Mouse (Mus musculus) layer of hippocampus, adult 9-10 months (tissue): Measurements from ENCODE around the gene Ap1s2.

Experiments
- DNase-seq: peaks from one replicate; pipeline ENCODE4 v3.0.0; 2022; ENCODE audit warnings: low spot score

Gene Ap1s2

GRCm38 (mm10) chrX:163981092-163981491 lies 72.3 kb downstream of the Ap1s2 start:
- DNase-seq, result no peak

- no peak for DNase-seq
These were observed 72.7 kb downstream of the Ap1s2 start for GRCm38 (mm10) chrX:163981500-163981899.

GRCm38 (mm10) chrX:163982129-163982528 lies 73.3 kb downstream of the Ap1s2 start:
- DNase-seq, result no peak
